Mouse (Mus musculus) MEL (cell line): ENCODE results near the gene Camta1. TPM values are rescaled to one million over a fixed set of nuclear protein-coding genes. Genes with fewer than 3 reads are reported as not detected.

Experiments used
- DNase-seq: peaks from one replicate; pipeline ENCODE4 v3.0.0; 2011; ENCODE audit warnings: low read depth, low spot score
- H3K27ac ChIP-seq: 2 replicates; pipeline ENCODE4 v1.5.1; 2012; ENCODE audit warnings: low read depth, mild to moderate bottlenecking, control low read depth, low read length, moderate library complexity; ENCODE audit not compliant: control insufficient read depth
- H3K27me3 ChIP-seq, 2 experiments: fragments of 150-350 bp in 1 of 2; sonication (generic) in 1 of 2; 2 replicates each; pipeline ENCODE4 v1.6.1; 2012; ENCODE audit warnings: low read length in 2 of 2, mild to moderate bottlenecking in 2 of 2, improper control_type of control experiment in 1 of 2, moderate library complexity in 1 of 2; ENCODE audit not compliant: insufficient read depth in 2 of 2, control insufficient read depth in 1 of 2
- H3K36me3 ChIP-seq, 2 experiments: 2 replicates each; pipeline ENCODE4 v1.6.1; 2012 to 2014; ENCODE audit warnings: low read length in 2 of 2, improper control_type of control experiment in 1 of 2, inconsistent platforms in 1 of 2, mild to moderate bottlenecking in 1 of 2; ENCODE audit not compliant: insufficient read depth in 2 of 2, control insufficient read depth in 1 of 2
- H3K4me1 ChIP-seq, 2 experiments: fragments of 150-350 bp in 1 of 2; sonication (generic) in 1 of 2; 2 replicates each; pipeline ENCODE4 v1.6.1; 2012; ENCODE audit warnings: low read length in 2 of 2, improper control_type of control experiment in 1 of 2, mild to moderate bottlenecking in 1 of 2; ENCODE audit not compliant: insufficient read depth in 2 of 2, control insufficient read depth in 1 of 2
- H3K4me3 ChIP-seq, 2 experiments: fragments of 150-350 bp in 1 of 2; sonication (generic) in 1 of 2; 2 replicates each; pipeline ENCODE4 v1.5.1; 2012; ENCODE audit warnings: low read depth in 2 of 2, low read length in 2 of 2, mild to moderate bottlenecking in 2 of 2, moderate library complexity in 2 of 2, control low read depth in 1 of 2, improper control_type of control experiment in 1 of 2; ENCODE audit not compliant: control insufficient read depth in 1 of 2, insufficient read depth in 1 of 2
- H3K79me2 ChIP-seq: 2 replicates; pipeline ENCODE4 v1.6.1; 2012; ENCODE audit warnings: mild to moderate bottlenecking, low read length, moderate library complexity; ENCODE audit not compliant: control insufficient read depth, poor library complexity, insufficient read depth
- H3K9ac ChIP-seq: 2 replicates; pipeline ENCODE4 v1.6.1; 2012; ENCODE audit warnings: low read depth, mild to moderate bottlenecking, control low read depth, low read length, moderate library complexity; ENCODE audit not compliant: control insufficient read depth, poor library complexity, severe bottlenecking
- H3K9me3 ChIP-seq: fragments of 150-350 bp; sonication (generic); replicated peaks from 2 replicates; pipeline ENCODE4 v1.6.1; 2012; ENCODE audit warnings: mild to moderate bottlenecking, low read length, improper control_type of control experiment, moderate library complexity; ENCODE audit not compliant: insufficient read depth
- CHD2 ChIP-seq: IDR thresholded peaks from 2 replicates; pipeline ENCODE4 v1.6.1; 2011; ENCODE audit warnings: low read length, improper control_type of control experiment
- E2F4 ChIP-seq: IDR thresholded peaks from 2 replicates; pipeline ENCODE4 v1.6.1; 2011; ENCODE audit warnings: low read depth, low read length, improper control_type of control experiment, borderline replicate concordance
- ELF1 ChIP-seq: IDR thresholded peaks from 2 replicates; pipeline ENCODE4 v1.6.1; 2014; ENCODE audit warnings: low read depth, mild to moderate bottlenecking, inconsistent platforms, low read length, improper control_type of control experiment, moderate library complexity
- ETS1 ChIP-seq: IDR thresholded peaks from 2 replicates; pipeline ENCODE4 v1.6.1; 2012; ENCODE audit warnings: low read depth, mild to moderate bottlenecking, inconsistent platforms, low read length, improper control_type of control experiment, moderate library complexity
- GABPA ChIP-seq: IDR thresholded peaks from 2 replicates; pipeline ENCODE4 v1.6.1; 2012; ENCODE audit warnings: low read depth, mild to moderate bottlenecking, inconsistent platforms, low read length, improper control_type of control experiment, moderate library complexity
- GATA1 ChIP-seq: IDR thresholded peaks from 2 replicates; pipeline ENCODE4 v1.6.1; 2011; ENCODE audit warnings: low read depth, low read length, improper control_type of control experiment
- KAT2A ChIP-seq: conservative IDR thresholded peaks from 2 replicates; pipeline ENCODE4 v1.6.1; 2012; ENCODE audit warnings: low read depth, low read length, improper control_type of control experiment, inconsistent platforms
- MAX ChIP-seq: IDR thresholded peaks from 2 replicates; pipeline ENCODE4 v1.6.1; 2011; ENCODE audit warnings: low read length, improper control_type of control experiment
- MAZ ChIP-seq: IDR thresholded peaks from 2 replicates; pipeline ENCODE4 v1.6.1; 2012; ENCODE audit warnings: low read depth, mild to moderate bottlenecking, inconsistent platforms, low read length, improper control_type of control experiment
- MEF2A ChIP-seq: IDR thresholded peaks from 2 replicates; pipeline ENCODE4 v1.6.1; 2014; ENCODE audit warnings: low read depth, mild to moderate bottlenecking, inconsistent platforms, low read length, improper control_type of control experiment; ENCODE audit not compliant: poor library complexity, insufficient replicate concordance, severe bottlenecking; ENCODE audit errors: extremely low read depth
- MYB ChIP-seq: IDR thresholded peaks from 2 replicates; pipeline ENCODE4 v1.6.1; 2011; ENCODE audit warnings: mild to moderate bottlenecking, low read depth, low read length, improper control_type of control experiment
- NRF1 ChIP-seq: IDR thresholded peaks from 2 replicates; pipeline ENCODE4 v1.6.1; 2014; ENCODE audit warnings: low read depth, mild to moderate bottlenecking, inconsistent platforms, low read length, improper control_type of control experiment, moderate library complexity; ENCODE audit not compliant: poor library complexity, insufficient read depth, severe bottlenecking
- POLR2A ChIP-seq, 2 experiments: IDR thresholded peaks; 2 replicates each; pipeline ENCODE4 v1.6.1; 2011 to 2012; ENCODE audit warnings: low read length in 2 of 2, mild to moderate bottlenecking in 2 of 2, control low read depth in 1 of 2, improper control_type of control experiment in 1 of 2, low read depth in 1 of 2, moderate library complexity in 1 of 2; ENCODE audit not compliant: control insufficient read depth in 1 of 2, insufficient read depth in 1 of 2, poor library complexity in 1 of 2
- POLR2AphosphoS5 ChIP-seq: IDR thresholded peaks from 2 replicates; pipeline ENCODE4 v1.6.1; 2012; ENCODE audit warnings: low read depth, borderline replicate concordance, mild to moderate bottlenecking, inconsistent platforms, low read length, moderate library complexity, mixed read lengths
- RAD21 ChIP-seq: IDR thresholded peaks from 2 replicates; pipeline ENCODE4 v1.6.1; 2011; ENCODE audit warnings: mild to moderate bottlenecking, low read depth, low read length, improper control_type of control experiment
- RCOR1 ChIP-seq: IDR thresholded peaks from 2 replicates; pipeline ENCODE4 v1.6.1; 2012; ENCODE audit warnings: low read depth, mild to moderate bottlenecking, inconsistent platforms, low read length, improper control_type of control experiment
- SIN3A ChIP-seq: IDR thresholded peaks from 2 replicates; pipeline ENCODE4 v1.6.1; 2012; ENCODE audit warnings: low read length, improper control_type of control experiment, inconsistent platforms
- TAL1 ChIP-seq: IDR thresholded peaks from 2 replicates; pipeline ENCODE4 v1.6.1; 2012; ENCODE audit warnings: mild to moderate bottlenecking, inconsistent platforms, low read length, moderate library complexity, mixed read lengths
- polyA plus RNA-seq, 2 experiments: library from polyadenylated mRNA; stranded (reverse) in 1 of 2; unstranded in 1 of 2; fragments of >175 nt in 1 of 2; fragments of >200 nt in 1 of 2; gene quantifications; 2 replicates each; pipeline versions ENCODE4 v1.2.1 to v1.2.4; 2012; ENCODE audit warnings: low replicate concordance in 2 of 2, low read depth in 1 of 2; ENCODE audit not compliant: insufficient read length in 2 of 2, insufficient read depth in 1 of 2, missing spikeins in 1 of 2
- total RNA-seq: library from RNA; depleted of rRNA; stranded (reverse); fragments of 300-350 nt; gene quantifications from 2 replicates; pipeline ENCODE4 v1.2.3, GENCODE M21; 2012

Gene Camta1
- total and polyA plus RNA-seq, 3 experiments, result 28.2 to 87.5 TPM; not detected in 1

DNA sequence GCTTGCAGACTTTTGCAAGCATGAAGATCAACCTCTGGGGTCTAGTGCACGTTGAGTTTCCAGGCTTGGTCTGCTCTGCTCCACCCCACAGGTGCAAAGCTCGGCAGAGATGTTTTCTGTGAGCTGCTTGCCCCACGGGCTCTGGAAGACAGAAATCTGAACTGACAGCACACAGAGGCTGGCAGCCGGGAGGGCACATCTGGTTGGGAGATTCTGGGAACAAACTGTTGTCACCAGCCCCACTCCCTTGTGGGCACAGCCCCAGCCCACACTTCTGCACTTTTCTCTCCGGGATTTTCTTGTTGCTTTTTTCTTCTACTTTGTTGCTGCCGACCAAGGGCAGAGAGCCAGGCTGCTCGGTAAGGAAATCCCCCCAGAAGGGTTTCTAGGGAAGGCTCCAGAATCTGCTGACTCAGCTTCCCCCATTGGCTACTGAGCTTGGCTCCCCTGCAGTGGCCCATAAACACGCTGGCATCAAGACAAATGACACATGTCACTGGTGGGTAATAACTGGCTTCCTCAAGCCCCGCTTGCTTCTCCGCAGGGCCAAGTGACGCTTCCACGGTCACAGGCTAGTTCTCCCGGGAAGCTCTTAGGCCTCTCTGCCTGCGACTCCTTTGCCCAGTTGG lies 597.8 kb downstream of the Camta1 start:
- Histone ChIP-seq H3K9ac (no peak overlapping the region), H3K9me3 (no peaks in the 10 kb centered on the region), H3K79me2 (no peaks in the 10 kb centered on the region), H3K27ac (no peak overlapping the region), H3K36me3 (no peaks in the 10 kb centered on the region), H3K4me1 (no peaks in the 10 kb centered on the region), H3K27me3 (no peaks in the 10 kb centered on the region), H3K4me3 (no peak overlapping the region)
- no peak for DNase-seq
- no peak for TF ChIP-seq POLR2AphosphoS5
- no peak for TF ChIP-seq GATA1
- no peak for TF ChIP-seq POLR2A (IDR thresholded peaks at IDR 0.05; ENCODE audit: control insufficient read depth in 1 of 2, insufficient read depth in 1 of 2, low read depth in 1 of 2, low read length in 2 of 2, poor library complexity in 1 of 2)
- TF ChIP-seq RAD21, result no peak
- TF ChIP-seq CHD2, result no peak
- TF ChIP-seq MAZ, result no peak
- no peak for TF ChIP-seq KAT2A
- TF ChIP-seq NRF1, result no peak
- no peak for TF ChIP-seq MAX

DNA sequence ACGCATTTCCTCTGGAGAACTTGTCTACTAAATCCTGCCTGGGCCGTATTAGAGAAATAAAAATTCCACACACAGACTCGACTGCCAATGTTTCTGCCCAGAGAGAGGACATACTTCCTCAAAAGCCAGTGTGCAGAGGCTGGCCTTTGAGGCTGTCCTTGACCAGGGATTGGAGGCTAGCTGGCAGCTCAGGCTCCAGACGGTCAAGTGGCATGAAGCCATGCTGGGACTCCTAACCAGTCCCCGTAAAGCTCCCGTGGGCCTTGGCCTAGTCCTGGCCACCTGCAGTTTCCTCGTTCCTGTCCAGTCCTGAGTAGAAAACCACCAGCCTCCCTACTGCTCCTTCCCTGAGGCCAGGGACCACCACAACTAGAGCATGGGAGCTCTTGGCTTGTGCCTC lies 598.6 kb downstream of the Camta1 start:
- Histone ChIP-seq H3K36me3 (no peaks in the 10 kb centered on the region), H3K79me2 (no peaks in the 10 kb centered on the region), H3K4me1 (no peaks in the 10 kb centered on the region), H3K9ac (no peak overlapping the region), H3K4me3 (no peak overlapping the region), H3K27me3 (no peaks in the 10 kb centered on the region), H3K27ac (no peak overlapping the region), H3K9me3 (no peaks in the 10 kb centered on the region)
- DNase-seq, result no peak
- no peak for TF ChIP-seq RCOR1
- TF ChIP-seq RAD21, result no peak
- no peak for TF ChIP-seq POLR2A (IDR thresholded peaks at IDR 0.05; ENCODE audit: control insufficient read depth in 1 of 2, insufficient read depth in 1 of 2, low read depth in 1 of 2, low read length in 2 of 2, poor library complexity in 1 of 2)
- no peak for TF ChIP-seq POLR2AphosphoS5
- TF ChIP-seq KAT2A, result no peak
- no peak for TF ChIP-seq MAX
- TF ChIP-seq MEF2A, result no peak
- TF ChIP-seq ELF1, result no peak
- no peak for TF ChIP-seq E2F4
- TF ChIP-seq TAL1, result no peak
- no peak for TF ChIP-seq MYB
- no peak for TF ChIP-seq GABPA
- TF ChIP-seq SIN3A, result no peak
- no peak for TF ChIP-seq ETS1
